Mouse (Mus musculus) bone marrow macrophage, adult 2 months (primary cell): ENCODE measurements around the gene Pum2.

Experiments used
- CTCF ChIP-seq: IDR thresholded peaks from 2 replicates; pipeline ENCODE4 v1.5.1; 2012; ENCODE audit warnings: low read depth, mild to moderate bottlenecking, low read length, moderate library complexity
- POLR2A ChIP-seq: IDR thresholded peaks from 2 replicates; pipeline ENCODE4 v1.6.1; 2012; ENCODE audit warnings: mild to moderate bottlenecking, low read depth, low read length, borderline replicate concordance

GRCm38 (mm10) chr12:8761058-8761457 lies 87.1 kb downstream of the Pum2 start:
- TF ChIP-seq POLR2A (no peak), CTCF (no peak)
